Mouse (Mus musculus) megakaryocyte, embryonic 14.5 days (primary cell): ENCODE results near the gene Zbtb4.

Experiments used
- FLI1 ChIP-seq: IDR thresholded peaks from 2 replicates; pipeline ENCODE4 v1.6.1; 2012; ENCODE audit warnings: low read length, inconsistent platforms, mixed read lengths
- GATA1 ChIP-seq: IDR thresholded peaks from 3 replicates; pipeline ENCODE4 v1.6.1; 2012; ENCODE audit warnings: mixed read lengths, low read length, inconsistent platforms, borderline replicate concordance

- TF ChIP-seq GATA1 (no peak), FLI1 (no peak)
Measured at GRCm38 (mm10) chr11:69795168-69795982, 29.7 kb downstream of the Zbtb4 start, which contains the start of gene Chrnb1.
